In the genomic region with DNA sequence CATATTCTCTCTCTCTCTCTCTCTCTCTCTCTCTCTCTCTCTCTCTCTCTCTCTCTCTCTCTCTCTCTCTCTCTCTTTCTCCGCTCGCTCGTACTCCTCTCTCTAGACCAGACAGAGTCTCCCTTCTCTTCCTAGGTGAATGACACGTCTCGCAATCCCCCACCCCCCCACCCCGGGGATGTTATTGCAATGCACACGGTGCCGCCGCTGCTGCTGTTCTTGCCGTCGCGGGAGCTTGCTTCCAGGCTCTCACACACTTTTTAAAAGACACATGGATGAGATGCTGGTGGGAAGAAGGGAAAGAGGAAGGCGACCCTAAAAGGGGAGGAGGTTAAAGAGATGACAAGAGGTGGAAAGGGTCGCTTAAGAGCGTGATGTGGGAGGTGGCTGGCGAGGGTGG, we compare ENCODE assay signal across 8 mouse cellular contexts. TPM values are rescaled to one million over a fixed set of nuclear protein-coding genes. Genes with fewer than 3 reads are reported as not detected.
DNase-seq lines count a peak whose midpoint lies in the region; ATAC-seq and TF ChIP-seq lines count a peak whose summit lies in the region.

No protein-coding gene starts in this region.

- H3K9ac ChIP-seq in hindbrain, embryonic 13.5 days, result peak overlapping the region; percentile 89
- H3K9ac ChIP-seq in midbrain, embryonic 13.5 days (replicated peaks), result peak overlapping the region; percentile 87

- peak overlapping the region; percentile 70 for H3K4me2 ChIP-seq in hindbrain, embryonic 13.5 days
- H3K4me2 ChIP-seq in midbrain, embryonic 13.5 days (replicated peaks), result peak overlapping the region; percentile 69

- H3K27me3 ChIP-seq in kidney, adult 2 months (replicated peaks; ENCODE audit: control insufficient read depth, insufficient read depth, low read length), result peaks cover 2% of the 10 kb centered on the region; the same call in 1 of the 2 replicates
- peaks cover 42% of the 10 kb centered on the region for H3K27me3 ChIP-seq in embryonic facial prominence, embryonic 10.5 days (replicated peaks; ENCODE audit: low read depth, poor library complexity, severe bottlenecking)
- no peaks in the 10 kb centered on the region for H3K27me3 ChIP-seq in hindbrain, embryonic 13.5 days
- H3K27me3 ChIP-seq in midbrain, embryonic 13.5 days, result no peaks in the 10 kb centered on the region

- H3K27ac ChIP-seq in kidney, adult 2 months (ENCODE audit: insufficient read depth, low read depth, low read length), result no peak overlapping the region
- no peak overlapping the region for H3K27ac ChIP-seq in embryonic facial prominence, embryonic 10.5 days (replicated peaks)
- peak overlapping the region; percentile 96 for H3K27ac ChIP-seq in hindbrain, embryonic 13.5 days
- H3K27ac ChIP-seq in midbrain, embryonic 13.5 days, result peak overlapping the region; percentile 94

- no peaks in the 10 kb centered on the region for H3K4me1 ChIP-seq in kidney, adult 2 months (ENCODE audit: control insufficient read depth, insufficient read depth, low read length)
- H3K4me1 ChIP-seq in embryonic facial prominence, embryonic 10.5 days, result peaks cover 16% of the 10 kb centered on the region
- H3K4me1 ChIP-seq in hindbrain, embryonic 13.5 days (replicated peaks), result peaks cover 13% of the 10 kb centered on the region
- H3K4me1 ChIP-seq in midbrain, embryonic 13.5 days (replicated peaks), result peaks cover 12% of the 10 kb centered on the region; the same call in 1 of the 2 replicates

- 1% methylated on average over 16 of the region's 16 CpGs for WGBS in kidney, adult 2 months
- WGBS in embryonic facial prominence, embryonic 10.5 days, result under 1% methylated on average over 16 of the region's 16 CpGs
- 2% methylated on average over 16 of the region's 16 CpGs for WGBS in hindbrain, embryonic 13.5 days
- WGBS in midbrain, embryonic 13.5 days, result under 1% methylated on average over 16 of the region's 16 CpGs

- H3K9me3 ChIP-seq in embryonic facial prominence, embryonic 10.5 days, result peaks cover 3% of the 10 kb centered on the region; the same call in 1 of the 2 replicates
- H3K9me3 ChIP-seq in hindbrain, embryonic 13.5 days, result no peaks in the 10 kb centered on the region
- H3K9me3 ChIP-seq in midbrain, embryonic 13.5 days, result no peaks in the 10 kb centered on the region

- no peak for DNase-seq in kidney, adult 2 months
- no peak for DNase-seq in kidney, postnatal 25 days
- DNase-seq in embryonic facial prominence, embryonic 10.5 days (ENCODE audit: low spot score), result no peak
- DNase-seq in frontal cortex, postnatal 10 days (ENCODE audit: low spot score in 2 of 2), result no peak
- no peak for DNase-seq in spleen, postnatal 14 days (ENCODE audit: low spot score in 2 of 2)
- DNase-seq in layer of hippocampus, postnatal 36 days, result no peak

- H3K36me3 ChIP-seq in kidney, adult 2 months (ENCODE audit: control insufficient read depth, insufficient read depth, low read length), result no peaks in the 10 kb centered on the region
- no peaks in the 10 kb centered on the region for H3K36me3 ChIP-seq in embryonic facial prominence, embryonic 10.5 days (replicated peaks)
- no peaks in the 10 kb centered on the region for H3K36me3 ChIP-seq in hindbrain, embryonic 13.5 days
- H3K36me3 ChIP-seq in midbrain, embryonic 13.5 days, result no peaks in the 10 kb centered on the region

- H3K4me3 ChIP-seq in kidney, adult 2 months (ENCODE audit: insufficient read depth, low read depth, low read length), result peak overlapping the region; percentile 61; the same call in 1 of the 2 replicates
- peak overlapping the region; percentile 74 for H3K4me3 ChIP-seq in embryonic facial prominence, embryonic 10.5 days
- H3K4me3 ChIP-seq in hindbrain, embryonic 13.5 days, result peak overlapping the region; percentile 74
- H3K4me3 ChIP-seq in midbrain, embryonic 13.5 days (replicated peaks), result peak overlapping the region; percentile 84

- no peak for TF ChIP-seq POLR2A in kidney, adult 2 months (IDR thresholded peaks at IDR 0.05; ENCODE audit: low read depth, low read length)

- no peak for TF ChIP-seq CTCF in kidney, adult 2 months (conservative IDR thresholded peaks at IDR 0.05; ENCODE audit: insufficient read depth, insufficient read length, low read depth, low read length)

- ATAC-seq in hindbrain, embryonic 13.5 days (ENCODE audit: low FRiP score), result no peak
- no peak for ATAC-seq in midbrain, embryonic 13.5 days

RNA-seq across cellular contexts. Expression of a gene that starts 1.3 kb away (rescaled TPM):
- polyA plus RNA-seq in kidney, adult 2 months (2012; rRNA removed), result 0.12 and 0.27 TPM in 2 replicates
- polyA plus RNA-seq in embryonic facial prominence, embryonic 10.5 days (2016; fragmentation: Nextera tagmentation; extraction: Ambion mirVana), result 1.2 and 1.5 TPM in 2 replicates
- 31.4 and 37.3 TPM in 2 replicates for polyA plus RNA-seq in hindbrain, embryonic 13.5 days (2015; fragmentation: Nextera tagmentation; extraction: Ambion mirVana)
- polyA plus RNA-seq in midbrain, embryonic 13.5 days (2015; fragmentation: Nextera tagmentation; extraction: Ambion mirVana), result 21.8 and 29.1 TPM in 2 replicates
- total RNA-seq in layer of hippocampus, postnatal 36 days (2021), result 100 to 1,000 TPM; 224 to 229 TPM

Comparison
In these comparisons a context has a peak if more than half of its experiments do, and no peak if none do; other contexts are left out.
1. H3K27ac ChIP-seq: peak in hindbrain, embryonic 13.5 days (single experiment) and midbrain, embryonic 13.5 days (single experiment); none in kidney, adult 2 months (single experiment) and embryonic facial prominence, embryonic 10.5 days (single experiment).
2. Peak in every context shown above with its lines, with median percentiles within 50 percentile points of each other: H3K4me3 ChIP-seq.